Mouse (Mus musculus) ovary, postnatal 14 days (tissue): ENCODE measurements at regions not wholly inside any gene's neighbourhood (a gene's known extent, or its start where the extent isn't known, plus 50 kb on each side); places are given as distances from the start of the nearest gene placed in this dataset.

Source experiments
- DNase-seq: peaks from one replicate; pipeline ENCODE4 v3.0.0; 2022; ENCODE audit warnings: low spot score

DNA sequence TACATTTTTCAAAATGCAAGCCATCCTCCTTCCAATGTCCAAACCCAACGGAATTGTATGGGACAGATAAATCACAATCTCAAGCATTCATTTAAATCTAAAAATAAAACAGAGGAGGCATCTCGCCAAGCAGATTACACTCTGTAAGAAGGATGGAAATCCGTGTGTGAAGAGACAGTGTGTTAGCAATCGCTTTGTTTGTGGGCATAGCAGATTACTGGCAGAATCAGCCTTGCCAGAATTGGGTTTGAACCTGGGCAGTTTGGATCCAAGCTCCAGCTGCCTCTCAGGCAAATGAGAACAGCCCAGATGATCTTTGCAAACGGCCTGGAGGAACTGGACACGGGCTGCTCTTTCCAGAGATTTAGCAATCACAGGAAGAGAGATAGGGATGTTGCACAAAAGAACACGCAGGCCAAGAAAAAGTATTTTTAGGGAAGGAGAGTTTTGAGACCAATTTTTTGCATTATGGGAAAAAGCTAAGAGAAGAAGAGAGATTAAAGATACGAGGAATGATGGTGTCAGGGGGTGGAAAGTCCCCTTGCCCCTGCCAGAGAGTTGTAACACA is 2310.1 kb upstream of the Gm7489 start:
- DNase-seq: no peak

DNA sequence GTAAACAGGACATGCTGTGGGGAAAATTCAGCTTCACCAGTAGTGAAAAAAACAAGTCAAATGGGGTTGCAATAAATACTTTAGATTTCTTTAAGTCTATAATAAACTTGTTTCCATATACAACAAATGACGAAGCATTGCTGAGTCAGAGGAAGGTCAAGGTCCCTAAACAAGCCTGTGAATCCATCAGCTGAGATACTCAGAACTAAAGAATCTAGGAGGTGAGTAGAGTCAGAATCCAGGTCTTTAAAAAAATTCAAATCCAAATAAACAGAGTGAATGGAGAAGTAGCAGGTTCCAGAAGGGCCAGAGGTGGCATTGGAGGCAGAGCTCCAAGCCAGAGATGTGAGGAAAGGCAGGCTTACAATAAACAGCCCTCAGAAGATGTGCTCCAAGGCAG is 2301.1 kb upstream of the Gm7489 start:
- DNase-seq: no peak

DNA sequence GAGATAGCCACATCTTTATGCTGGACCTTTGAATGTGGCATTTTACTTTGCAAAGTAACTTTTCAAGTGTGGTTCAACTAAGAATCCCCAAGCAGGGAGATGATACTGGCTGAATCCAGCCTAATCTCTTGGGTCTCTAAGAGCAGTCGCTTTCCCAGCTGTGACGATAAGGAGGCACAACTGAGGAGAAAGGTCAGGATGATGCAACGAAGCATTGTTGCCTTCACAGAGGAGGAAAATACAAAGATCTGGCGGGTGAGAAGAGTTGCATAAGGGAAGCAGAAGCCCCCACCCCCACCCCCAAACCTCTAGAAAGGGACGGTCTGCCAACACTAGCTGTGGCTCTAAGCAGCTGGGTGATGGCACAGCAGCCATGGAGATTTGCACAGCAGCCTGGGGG is 2298.6 kb upstream of the Gm7489 start:
- DNase-seq: no peak

DNA sequence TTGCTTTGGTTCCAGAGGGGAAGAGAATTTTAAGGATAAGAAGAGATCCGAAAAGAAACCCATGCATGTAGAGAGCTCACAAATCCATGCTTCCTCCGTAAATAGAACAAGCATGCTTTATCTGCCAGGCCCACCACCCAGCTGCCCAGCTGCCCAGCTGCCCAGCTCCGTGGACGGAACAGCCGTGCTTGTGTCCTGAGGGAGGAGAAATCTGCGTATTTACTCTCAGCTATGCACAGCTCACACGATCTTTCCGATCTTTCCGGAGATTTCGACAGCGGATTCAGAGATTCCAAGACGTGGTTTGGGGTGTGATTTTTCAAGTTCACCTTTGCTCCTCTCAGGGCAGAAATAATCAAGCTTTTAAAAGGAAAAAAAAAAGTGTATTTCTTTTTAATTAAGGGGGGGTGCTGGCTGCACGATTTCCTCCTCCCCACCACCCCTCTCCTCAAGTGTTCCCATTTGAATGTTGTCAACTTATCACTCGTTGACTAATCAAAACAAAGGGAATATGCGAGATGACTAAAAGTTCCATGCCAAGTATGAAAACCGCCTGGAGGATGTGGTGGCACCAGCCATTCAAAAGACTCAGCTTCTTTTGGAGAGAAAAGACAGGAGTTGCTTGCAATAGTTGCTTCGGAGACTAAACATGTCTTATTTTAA is 2293.2 kb upstream of the Gm7489 start:
- no peak for DNase-seq

DNA sequence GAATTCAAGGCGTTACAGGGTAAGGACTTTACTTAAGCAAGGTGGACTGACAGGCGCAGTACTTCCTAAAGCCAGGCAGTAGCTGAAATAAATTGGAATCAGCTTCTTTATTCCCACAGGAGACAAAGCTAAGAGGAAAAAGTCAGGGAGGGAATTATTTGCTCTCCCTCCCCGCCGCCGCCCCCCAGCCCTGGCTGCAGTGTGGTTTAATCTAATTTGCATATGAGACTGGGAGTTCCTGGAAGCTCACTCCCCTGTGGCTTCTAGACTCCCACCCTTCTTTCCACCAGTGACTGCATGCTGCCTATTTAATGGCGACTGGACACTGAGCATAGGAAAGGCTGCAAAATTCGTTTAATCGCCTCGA is 2292.7 kb upstream of the Gm7489 start:
- peak; percentile 13 for DNase-seq

DNA sequence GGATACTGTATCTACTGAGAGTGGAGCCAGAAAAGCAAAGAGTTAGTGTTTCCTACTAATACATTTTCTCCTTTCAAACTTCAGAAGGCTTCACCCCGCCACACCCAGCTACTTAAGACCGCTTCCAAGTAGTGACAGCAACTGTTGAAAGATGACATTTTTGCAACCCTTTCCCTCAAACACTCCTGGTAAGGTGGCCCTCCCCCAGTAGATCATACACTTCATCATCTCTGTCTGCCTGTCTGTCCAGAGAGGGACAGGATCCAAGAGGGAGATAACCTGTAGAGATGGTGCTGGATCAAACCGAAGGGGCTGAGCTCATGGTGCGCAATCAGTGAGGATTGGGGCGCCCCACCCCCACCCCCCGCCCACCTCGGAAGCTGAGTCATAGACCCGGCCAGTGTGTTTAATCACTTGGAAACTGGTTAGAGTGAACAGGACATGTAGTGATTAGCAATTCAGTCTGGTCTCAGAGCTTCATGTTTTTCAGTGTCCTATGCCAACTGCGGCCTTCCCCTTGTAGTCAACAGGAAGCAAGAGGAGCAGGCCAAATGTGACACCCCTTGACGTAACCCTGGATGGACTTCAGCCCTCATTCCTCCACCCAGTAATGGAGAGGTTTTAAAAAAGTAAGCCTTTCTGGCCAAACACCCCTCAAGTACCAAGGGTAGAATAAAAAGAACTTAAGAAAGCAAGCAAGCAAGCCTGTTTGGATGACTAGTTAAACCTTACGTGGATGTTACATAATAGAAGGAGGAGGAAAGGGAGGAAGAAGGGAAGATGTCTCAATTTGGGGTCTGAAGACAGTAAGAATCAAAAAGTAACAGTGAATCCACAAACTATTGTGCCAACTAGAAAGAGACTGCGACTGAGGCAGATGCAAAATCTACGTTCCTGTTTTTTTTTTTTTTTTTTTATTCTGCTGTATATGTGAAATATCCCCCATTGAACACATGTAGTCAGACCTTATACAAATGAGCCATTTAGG is 2291.9 kb upstream of the Gm7489 start:
- peak; percentile 19 for DNase-seq

DNA sequence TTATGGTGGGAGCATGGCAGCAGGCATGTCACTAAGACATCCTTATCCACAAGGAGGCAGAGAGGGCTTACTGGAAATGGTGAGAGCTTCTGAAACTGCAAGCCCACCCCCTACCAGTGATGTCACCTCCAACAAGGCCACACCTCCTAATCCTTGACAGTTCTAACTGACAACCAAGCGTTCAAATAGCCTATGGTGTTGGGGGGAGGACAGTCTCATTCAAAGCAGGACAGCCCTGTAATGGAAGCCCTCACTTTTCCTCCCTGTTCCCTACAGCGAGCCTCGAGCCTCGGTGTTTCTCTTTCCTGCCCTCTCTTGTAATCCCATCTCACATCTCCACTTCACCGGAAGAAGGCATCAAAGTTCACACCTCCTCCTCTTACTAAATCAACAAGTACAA is 2290.6 kb upstream of the Gm7489 start:
- no peak for DNase-seq

DNA sequence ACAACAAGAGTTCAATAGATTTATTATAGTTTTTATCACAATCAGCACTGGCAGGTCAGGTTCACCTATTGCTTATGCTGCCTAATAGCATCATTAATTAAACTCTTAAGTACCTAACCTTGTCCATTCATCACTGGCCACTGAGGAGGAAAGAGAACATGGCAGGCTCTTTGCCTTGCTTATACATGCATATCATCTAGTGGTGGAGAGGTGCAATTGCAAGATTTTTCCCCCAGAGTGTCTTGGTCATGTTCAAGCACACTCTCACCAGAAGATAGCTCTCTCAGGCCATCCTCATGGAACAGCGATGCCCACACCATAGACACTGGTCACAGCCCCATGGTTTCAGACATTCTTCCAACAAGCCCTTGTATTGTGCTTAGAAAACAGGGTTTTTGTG is 2289.1 kb upstream of the Gm7489 start:
- DNase-seq: no peak

DNA sequence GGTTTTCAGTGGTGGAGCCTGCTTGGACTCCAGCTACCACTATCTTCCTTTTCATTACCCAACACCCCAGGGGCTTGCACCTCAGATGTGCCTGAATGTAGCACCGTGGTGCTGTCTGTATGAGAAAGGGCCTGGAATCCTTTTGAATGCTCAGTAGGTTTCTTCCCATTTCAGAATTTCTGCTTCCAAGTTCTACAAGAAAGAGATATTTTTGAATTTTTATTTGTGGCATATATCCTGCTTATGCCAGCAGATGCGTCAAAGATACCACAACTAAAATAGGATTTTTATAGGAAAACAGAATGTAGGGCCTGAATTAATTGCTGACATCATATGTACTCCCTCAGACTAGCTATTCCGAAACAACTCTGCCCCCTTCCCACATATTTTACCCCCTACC is 2286.9 kb upstream of the Gm7489 start:
- DNase-seq: no peak

DNA sequence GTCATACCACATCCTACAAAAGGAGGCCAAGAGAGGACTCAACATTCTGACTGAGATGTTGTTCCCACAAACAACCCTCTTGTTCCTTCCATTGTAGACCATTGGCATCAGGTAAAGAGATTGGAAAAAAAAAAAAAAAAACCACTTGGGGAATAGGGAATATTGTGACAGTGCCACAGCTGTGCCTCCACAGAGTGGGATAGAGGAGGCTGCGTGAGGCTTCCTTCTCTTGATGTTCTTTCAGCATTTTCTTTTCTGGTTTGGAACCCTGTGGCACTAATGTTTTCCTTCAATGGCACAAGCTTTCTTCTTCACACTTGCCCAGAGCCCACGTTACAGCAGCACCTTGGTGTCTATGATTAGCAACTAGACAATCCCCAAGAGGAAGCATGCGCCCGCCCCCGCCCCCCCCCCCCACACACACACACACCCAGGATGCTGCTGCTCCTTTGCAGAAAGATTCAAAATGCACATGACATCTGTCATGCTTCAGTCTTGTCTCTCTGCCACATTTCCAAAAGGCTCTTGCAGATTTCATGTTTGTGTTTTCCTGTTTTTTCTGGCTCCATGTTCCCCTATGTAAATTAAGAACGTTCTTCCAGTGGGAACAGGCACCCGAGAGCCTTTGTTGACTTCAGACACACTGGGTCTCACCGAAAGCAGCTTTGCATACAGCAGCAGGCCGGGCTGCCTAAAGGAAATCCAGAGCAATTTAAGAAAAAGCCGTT is 2283.4 kb upstream of the Gm7489 start:
- no peak for DNase-seq

DNA sequence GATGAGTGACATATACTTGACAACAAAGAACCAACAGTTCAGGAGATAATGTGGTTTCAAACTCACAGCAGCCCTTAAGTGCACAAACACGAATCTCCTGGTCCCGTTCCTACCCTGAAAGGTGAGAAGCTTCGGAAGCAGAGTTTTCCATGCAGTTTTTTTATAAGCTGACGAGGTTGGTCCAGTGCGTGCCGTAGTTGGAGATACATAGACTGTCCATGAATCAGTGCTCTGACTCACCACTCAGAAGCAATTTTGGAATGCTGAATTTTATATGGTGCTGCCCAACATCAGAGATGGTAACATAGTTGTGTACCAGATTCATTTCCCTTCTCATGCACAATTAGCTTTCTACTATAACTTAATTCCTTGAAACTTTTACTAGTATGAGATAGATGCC is 2263.3 kb upstream of the Gm7489 start:
- no peak for DNase-seq

DNA sequence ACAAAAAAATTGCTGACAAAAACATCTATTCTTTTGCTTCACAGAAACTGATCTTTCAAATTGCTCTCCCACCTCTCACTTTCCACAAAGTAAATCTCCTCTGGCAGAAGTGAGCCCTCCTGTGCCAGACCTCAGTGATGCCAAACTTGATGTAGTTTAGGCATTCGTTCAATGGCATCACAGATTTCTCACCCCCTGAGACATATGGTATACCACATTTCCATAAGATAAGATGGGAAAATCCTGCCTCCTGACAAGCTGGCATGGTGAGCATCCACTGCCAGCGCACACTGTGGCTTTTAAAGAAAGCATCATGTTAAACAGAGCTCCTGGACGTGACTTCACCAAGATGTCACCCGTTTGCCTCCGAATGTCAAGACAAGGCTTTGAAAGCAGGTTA is 2257.2 kb upstream of the Gm7489 start:
- no peak for DNase-seq

DNA sequence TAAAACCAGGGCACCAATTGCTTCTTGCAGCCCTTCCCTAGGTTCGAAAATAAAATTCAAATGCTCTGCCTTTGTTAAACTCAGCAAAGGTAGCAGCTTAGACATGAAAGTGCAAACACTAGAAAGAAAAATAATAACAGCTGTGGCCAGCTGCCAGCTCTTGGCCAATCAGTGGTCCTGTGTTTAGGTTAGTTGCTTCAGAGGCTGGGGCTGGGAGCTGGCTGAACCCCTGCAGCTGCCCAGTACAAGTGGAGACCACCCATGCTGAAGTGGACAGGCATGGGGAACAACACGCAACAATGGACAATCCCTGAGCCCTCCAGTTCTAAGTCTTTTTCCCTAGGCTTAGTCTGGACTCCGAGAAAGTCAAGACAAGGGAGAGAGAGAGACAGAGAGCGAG is 2256.2 kb upstream of the Gm7489 start:
- DNase-seq: no peak

DNA sequence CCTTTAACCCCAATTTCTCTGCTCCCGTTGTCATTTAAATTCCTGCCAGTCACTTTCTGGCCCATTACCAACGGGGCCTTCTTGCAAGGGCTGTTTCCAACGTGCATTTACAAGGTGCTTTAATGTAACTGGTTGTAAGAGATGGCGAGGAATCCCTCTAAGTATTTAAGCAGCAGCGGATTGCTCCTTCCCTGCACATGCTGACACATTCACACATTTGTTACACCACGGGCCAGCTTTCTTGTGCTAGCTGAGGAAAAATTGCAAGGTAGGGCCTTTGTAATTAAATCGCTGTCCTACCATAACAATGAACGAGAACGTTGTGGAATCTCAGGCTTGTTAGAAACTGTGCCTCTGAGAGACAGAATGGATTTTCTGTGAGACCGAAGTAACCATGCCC is 2252.8 kb upstream of the Gm7489 start:
- no peak for DNase-seq

DNA sequence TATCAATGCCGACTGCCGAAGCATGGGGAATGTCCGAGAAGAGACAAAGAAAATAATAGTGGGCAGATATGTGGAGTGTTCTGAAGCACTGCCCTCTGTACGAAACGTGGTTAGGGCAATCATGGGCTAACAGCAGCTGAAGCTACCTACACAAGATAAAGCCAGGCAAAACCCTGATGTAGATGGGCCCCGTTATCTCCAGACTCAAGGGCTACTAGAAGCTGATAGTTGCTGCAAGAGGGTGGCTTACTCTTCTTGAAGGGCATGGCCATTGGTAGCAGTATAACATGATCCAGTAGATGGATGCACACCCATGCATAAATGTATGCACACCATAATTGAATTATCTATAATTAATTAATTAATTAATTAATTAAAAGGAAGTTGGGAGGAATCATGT is 2251.6 kb upstream of the Gm7489 start:
- no peak for DNase-seq

DNA sequence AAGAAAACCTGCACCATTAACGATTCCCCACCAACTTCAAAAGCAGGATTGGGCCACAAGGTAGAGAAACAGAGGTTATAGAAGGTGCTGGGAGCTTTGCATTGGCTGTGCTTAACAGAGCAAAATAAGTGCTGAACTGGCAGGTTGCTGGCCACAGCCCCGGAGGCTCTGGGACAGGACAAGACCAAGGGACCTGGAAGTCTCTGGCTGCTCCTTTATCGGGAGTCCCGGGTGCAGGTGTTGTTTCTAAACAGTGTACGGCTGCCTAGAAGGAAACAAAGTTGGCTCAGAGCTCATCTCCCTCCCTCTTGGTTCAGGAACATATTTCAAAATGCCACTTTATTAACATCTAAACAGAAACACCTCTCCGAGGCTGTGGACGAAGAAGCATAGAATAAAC is 2250.0 kb upstream of the Gm7489 start:
- no peak for DNase-seq

DNA sequence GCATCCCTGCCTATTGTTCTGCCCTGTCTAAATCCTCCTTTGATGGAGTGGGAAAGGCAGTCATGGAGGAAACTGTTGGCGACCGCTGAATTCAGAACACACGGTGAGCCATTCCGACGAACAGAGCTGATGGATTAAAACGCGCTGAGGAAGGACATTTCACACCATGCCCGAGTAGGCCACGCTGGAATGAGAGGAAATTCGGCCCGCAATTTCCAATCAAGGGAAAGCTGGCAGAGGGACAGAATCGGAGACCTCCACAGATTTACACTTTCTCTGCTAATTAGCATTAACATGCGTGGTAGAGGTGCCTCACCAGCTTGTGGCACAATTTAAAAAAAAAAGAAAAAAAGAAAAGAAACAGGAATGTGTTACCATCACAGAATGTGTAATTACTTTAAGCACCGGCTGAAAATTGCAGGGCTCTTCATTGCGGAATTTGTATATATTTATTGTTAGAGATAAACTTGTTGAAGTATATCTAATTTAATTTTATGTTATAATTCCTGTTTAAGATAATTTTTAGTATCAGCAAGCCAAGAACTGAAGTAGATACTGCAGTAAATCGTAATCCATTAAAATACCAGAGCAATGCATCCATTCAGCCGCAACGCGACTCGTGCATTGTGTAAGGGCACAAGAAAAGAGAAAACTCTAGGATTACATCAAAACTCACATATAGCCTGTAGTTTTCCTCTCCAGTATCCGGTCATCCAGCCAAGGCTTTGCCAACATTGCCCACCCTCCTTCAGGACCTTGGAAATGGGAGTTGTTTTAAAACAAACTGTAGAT is 2249.4 kb upstream of the Gm7489 start:
- DNase-seq: no peak

DNA sequence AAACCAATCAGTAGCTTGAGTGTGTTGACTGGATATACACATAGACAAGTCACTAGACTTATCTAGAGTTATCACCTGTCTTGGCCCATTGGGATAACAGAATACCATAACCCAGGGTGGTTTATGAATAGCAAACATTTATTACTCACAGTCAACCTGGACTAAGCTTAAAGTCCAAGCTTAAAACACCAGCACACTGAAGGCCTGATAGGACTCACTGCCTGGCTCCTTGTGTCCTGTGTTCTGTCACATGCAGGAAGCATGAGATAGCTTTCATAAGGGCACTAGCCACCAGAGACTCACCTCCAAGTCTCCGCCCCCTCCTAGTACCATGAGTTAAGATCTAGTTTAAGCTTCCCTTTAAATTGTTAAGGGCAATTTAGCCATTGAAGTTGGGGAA is 2247.1 kb upstream of the Gm7489 start:
- DNase-seq: no peak

DNA sequence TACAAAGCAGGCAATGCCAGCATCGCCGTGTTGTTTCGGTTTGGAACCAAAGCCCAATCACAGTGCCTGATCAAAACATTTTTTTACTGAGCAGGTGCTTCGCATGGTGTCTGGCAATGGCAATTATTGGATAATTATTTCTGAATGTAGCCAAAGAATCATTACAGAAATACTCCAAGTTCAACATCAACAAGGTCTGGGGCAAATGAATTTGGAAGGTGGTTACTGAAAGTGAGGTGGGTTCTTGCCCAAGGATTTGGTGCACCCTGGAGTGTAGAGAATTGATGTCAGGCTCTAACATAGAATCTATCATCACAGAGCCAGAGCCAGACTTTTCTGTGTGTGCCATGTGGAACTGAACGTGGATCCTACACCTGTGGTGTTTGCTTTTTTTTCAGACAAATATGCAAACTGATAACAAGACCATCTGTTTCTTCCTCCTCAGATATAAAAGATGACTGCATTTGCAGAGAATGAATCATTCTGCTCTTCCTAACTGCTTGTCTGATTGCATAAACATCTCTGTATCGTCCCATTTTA is 2240.9 kb upstream of the Gm7489 start:
- DNase-seq: no peak

DNA sequence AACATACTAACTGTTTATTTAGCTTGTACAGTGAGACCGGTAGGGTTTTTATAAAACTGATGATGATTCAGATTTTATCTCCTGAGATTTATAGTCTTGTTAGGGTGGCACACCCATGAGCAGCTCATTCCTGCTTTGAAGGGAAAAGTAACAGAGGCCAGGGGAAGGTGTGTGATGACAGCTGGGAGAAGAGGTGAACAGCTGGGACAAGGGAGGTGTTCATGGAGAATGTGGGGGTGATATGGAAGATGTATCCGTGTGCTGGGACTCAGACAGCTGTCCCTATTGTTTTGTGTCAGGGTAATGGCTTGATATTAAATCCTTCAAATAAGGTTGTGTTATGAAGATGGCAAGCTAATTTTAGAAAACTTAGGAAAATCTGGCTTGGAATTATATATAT is 2238.4 kb upstream of the Gm7489 start:
- DNase-seq: no peak

DNA sequence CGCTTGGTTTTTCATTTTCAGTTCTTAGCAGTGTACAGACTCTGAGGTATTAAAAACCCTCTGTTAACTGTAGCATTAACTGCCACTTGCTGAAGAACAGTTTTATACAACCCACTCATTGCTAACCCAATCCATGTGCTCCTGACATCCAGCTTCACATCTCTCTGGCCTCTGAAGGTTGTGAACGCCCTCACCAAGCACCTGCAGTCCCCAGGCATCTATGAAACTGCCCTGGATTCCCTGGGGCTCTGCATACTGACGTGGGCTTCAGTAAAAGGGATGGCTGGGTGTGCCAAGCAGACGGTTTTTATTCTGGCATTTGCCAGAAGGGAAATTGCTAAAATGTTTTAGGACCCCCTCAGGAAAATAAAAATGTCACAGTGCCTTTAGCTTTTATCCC is 2232.2 kb upstream of the Gm7489 start:
- no peak for DNase-seq

DNA sequence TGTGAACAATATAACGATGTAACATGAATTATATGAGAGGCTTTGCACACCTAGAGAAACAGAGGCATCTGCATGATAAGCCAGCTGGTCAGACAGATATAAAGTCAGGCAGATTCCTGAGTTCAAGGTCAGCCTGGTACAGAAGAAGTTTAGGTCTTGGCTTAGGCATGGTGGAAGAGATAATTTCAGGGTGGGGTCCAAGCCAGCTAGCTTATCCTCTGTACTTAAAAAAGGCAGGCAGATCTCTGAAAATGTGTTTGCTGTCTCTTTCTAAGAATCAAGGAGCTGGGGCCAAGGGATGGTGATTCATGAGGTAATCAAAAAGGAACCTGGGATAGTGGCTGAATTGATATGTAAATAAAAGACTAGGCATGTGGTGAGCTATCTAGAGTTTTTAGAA is 2227.1 kb upstream of the Gm7489 start:
- DNase-seq: no peak
